Mouse (Mus musculus): ENCODE measurements around the gene Vmp1.

GRCm38 (mm10) chr11:86583313-86583825 is 100.3 kb downstream of the Vmp1 start:
- TF ChIP-seq CTCF (IDR thresholded peaks at IDR 0.05; ENCODE audit: control insufficient read depth, insufficient read depth, insufficient read length) = no peak
- no peak for TF ChIP-seq CEBPB (IDR thresholded peaks at IDR 0.05; ENCODE audit: low read depth)
- TF ChIP-seq MAX (IDR thresholded peaks at IDR 0.05) = no peak
- no peak for TF ChIP-seq USF1 (IDR thresholded peaks at IDR 0.05; ENCODE audit: low read depth)

All from C2C12 (cell line).